Mouse (Mus musculus) frontal cortex, postnatal 36 days (tissue): Measurements from ENCODE around the gene Borcs7.
"Not testable (repeated sequence)": the region's sequence is repeated elsewhere in the genome, so short reads cannot be mapped to it uniquely, and the experiment has no call there.

Experiments
- DNase-seq, 2 experiments: peaks; one replicate each; pipeline ENCODE4 v3.0.0; 2022; ENCODE audit warnings: low spot score in 2 of 2

The Borcs7 gene

GRCm38 (mm10) chr19:46714234-46714633 lies 24.5 kb downstream of the Borcs7 start:
- DNase-seq: no peak

GRCm38 (mm10) chr19:46715016-46715415 lies 25.3 kb downstream of the Borcs7 start:
- no peak for DNase-seq

- DNase-seq: no peak
Measured at GRCm38 (mm10) chr19:46718150-46718549, 28.4 kb downstream of the Borcs7 start.

GRCm38 (mm10) chr19:46724411-46724810 lies 34.7 kb downstream of the Borcs7 start:
- DNase-seq: no peak

GRCm38 (mm10) chr19:46726142-46726541 lies 36.4 kb downstream of the Borcs7 start:
- DNase-seq: no peak

GRCm38 (mm10) chr19:46727140-46727736 lies 37.5 kb downstream of the Borcs7 start:
- DNase-seq: no peak

- DNase-seq: no peak
Measured at GRCm38 (mm10) chr19:46727945-46728540, 38.3 kb downstream of the Borcs7 start.

- no peak for DNase-seq
Measured at GRCm38 (mm10) chr19:46728909-46729308, 39.2 kb downstream of the Borcs7 start.

GRCm38 (mm10) chr19:46731351-46731750 lies 41.6 kb downstream of the Borcs7 start:
- DNase-seq: no peak

GRCm38 (mm10) chr19:46732673-46733072 lies 43.0 kb downstream of the Borcs7 start:
- DNase-seq: not testable (repeated sequence)

- DNase-seq: no peak
Measured at GRCm38 (mm10) chr19:46733626-46734025, 43.9 kb downstream of the Borcs7 start.

- DNase-seq: no peak
Measured at GRCm38 (mm10) chr19:46735241-46735640, 45.5 kb downstream of the Borcs7 start.

GRCm38 (mm10) chr19:46737106-46737505 lies 47.4 kb downstream of the Borcs7 start:
- DNase-seq: no peak

- peak; percentile 66 to 80 for DNase-seq
Measured at GRCm38 (mm10) chr19:46740341-46741008, 50.8 kb downstream of the Borcs7 start.

GRCm38 (mm10) chr19:46741574-46741973 lies 51.9 kb downstream of the Borcs7 start:
- no peak for DNase-seq

GRCm38 (mm10) chr19:46744681-46745080 lies 55.0 kb downstream of the Borcs7 start:
- no peak for DNase-seq

GRCm38 (mm10) chr19:46747799-46748198 lies 58.1 kb downstream of the Borcs7 start:
- no peak for DNase-seq

- no peak for DNase-seq
Measured at GRCm38 (mm10) chr19:46752235-46752634, 62.5 kb downstream of the Borcs7 start.
